Mouse (Mus musculus) bone marrow macrophage, adult 2 months (primary cell): ENCODE data around the gene Bysl.

Source experiments
- CTCF ChIP-seq: IDR thresholded peaks from 2 replicates; pipeline ENCODE4 v1.5.1; 2012; ENCODE audit warnings: low read depth, mild to moderate bottlenecking, low read length, moderate library complexity
- POLR2A ChIP-seq: IDR thresholded peaks from 2 replicates; pipeline ENCODE4 v1.6.1; 2012; ENCODE audit warnings: mild to moderate bottlenecking, low read depth, low read length, borderline replicate concordance

DNA sequence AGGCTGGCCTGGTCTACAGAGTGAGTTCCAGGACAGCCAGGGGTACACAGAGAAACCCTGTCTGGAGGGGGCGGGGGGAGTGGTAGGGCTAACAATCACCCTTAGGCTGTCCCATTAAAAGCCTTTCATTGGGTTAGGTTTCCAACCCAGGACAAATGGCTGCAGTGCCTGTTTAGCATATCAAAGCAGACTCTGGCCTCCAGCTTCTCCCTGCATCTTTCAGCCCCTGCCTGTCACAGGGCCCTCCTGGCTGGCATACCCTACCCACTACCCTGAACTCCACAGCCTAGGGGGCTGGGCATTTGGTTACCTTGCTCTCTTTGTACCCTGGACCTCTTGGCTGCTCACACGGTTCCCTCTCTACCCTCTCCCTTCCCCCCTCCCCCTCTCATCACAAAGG lies 45.2 kb downstream of the Bysl start:
- TF ChIP-seq CTCF (no peak), POLR2A (no peak)
